Mouse (Mus musculus): Measurements from ENCODE around the gene Phlda3. TPM values are rescaled to one million over a fixed set of nuclear protein-coding genes. Genes with fewer than 3 reads are reported as not detected.

Phlda3 gene
- total RNA-seq, 4 experiments from 2014 or later = 33.0 to 80.7 (median 38.4) TPM

DNA sequence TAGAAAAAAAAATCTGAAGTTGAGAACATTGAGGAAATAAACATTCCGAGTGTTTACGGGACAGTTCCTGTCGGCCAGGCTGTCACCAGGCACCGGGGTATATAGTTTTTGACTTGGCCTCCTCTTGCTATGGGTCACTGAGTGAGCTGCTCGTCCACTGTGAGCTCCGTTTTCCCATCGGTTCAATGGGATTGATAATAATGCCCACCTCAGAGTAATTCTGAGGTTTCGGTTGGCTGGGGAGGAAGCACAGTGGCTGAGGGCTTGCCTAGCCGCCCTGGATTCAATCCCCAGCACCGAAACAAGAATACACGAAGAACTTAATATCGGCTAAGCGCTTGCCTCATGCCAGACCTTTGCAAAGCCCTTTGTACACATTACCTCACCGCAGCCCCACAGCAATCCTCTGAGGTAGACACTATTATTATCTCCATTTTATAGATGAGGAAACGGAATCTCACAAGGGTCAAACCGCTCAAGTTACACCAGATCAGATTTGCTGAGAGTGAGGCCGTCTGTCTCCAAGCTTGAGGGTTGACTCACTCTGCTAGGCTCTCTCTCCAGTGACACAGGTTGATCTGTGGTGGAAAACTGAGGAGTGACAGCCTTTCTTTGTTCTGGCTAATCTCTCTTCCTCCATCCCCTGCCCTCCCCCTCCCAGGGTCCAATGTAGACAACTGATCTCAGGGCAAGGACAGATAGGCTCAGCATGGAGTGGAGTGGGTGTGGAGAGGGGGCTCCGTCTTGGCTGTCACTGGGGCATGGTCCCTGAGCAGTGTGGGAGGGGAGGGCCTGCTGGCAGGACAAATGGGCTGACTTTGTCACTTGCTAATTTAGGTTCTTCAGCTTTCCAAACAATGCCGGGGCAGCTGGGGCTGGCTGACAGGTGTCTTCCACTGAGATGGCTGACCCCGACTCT, 28.6 kb downstream of the Phlda3 start:
- DNase-seq = no peak

DNA sequence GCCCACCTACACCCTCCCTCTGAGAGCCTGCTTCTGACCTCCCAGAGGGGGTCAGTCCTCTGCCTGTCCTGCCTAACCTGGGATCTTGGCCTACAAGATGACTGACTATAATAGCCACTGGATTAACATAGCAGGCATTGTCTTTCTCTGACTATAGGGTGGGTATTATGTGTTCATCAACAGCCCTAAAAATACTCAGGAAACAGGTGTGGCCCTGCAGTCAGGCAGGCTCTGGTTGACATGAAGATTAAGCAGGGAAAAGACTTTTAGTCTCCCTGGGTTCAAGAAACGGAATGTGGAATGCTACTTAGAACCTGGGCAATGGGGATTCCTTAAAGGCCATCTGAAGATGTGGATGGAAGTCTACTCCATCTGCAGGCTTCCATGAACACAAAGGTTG, 32.6 kb downstream of the Phlda3 start:
- no peak for DNase-seq

DNA sequence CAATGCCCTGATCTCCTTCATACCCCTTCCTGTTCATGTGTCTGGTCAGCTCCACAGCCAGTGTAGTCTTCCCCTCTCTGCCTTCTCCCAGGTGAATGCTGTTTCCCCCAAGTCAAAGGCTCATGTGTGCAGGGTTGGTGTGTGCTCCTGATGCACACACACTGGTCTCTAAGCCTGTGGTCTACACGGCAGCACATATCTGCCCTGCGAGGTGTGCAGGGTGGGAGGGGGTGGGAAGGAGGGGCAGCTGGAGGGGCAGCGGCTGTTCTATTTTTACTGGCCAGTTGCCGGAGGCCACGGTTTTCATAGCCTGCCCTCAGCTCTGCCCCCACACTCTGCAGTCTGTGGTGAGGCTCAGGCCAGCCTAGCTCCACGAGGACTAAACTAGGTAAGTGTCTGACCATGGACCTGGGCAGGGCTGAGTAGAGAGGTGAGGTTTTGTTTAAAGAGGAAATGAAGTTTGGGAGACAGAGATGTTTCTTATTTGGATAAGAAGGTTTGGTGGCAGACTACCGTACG, 33.2 kb downstream of the Phlda3 start:
- no peak for DNase-seq

DNA sequence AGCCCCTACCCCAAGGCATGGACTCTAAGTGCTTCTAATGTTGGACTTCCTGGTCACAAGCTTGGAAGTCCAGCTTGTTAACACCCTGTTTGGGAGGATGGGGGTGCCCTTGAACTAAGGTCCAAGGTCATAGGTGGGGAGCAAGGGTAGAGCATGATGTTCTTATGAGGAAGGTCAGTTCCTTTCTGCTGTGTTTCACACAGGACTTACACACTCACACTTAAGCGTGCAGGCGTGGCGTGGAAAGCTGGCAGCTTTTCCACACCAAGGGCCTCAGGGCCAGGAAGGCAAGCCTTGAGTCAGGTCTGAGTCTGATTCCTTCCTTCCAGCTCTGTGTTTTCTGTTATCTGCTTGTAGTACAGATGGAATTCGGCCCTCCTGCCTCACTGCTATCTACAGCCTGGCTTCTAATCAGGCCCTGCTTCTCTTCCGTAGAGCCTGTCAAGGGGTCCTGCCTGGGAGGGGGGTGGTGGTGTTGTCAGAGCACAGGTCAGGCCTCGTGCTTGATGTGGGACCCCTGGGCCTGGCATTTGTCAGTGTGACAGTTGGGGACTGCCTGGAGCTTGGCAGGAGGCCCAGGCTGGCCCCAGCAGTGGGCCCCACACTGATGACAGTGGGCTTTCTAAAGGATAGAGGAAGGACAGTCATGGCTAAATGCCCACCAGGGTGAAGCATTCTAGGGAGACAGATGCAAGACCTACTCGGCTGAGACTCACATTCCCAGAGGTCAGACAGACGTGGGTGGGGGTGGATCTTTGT, 34.5 kb downstream of the Phlda3 start:
- no peak for DNase-seq

DNA sequence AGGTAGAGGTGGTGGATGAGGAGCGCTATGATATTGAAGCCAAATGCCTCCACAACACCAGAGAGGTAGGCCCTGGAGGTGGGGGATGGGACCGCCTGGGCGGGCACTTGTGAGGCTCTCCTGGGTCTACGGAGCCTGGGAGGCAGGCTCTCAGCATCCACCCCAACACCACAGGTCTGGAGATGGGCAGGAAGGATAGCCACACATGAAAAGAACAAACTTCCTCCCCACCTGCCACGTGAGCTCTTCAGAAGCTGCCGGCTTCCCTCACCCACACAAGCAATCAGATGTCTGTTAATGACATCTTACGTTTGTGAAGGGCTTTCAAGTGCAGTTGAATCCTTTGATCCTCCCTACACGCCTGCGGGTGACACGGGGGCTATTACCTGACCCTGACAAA, 41.6 kb downstream of the Phlda3 start:
- DNase-seq = no peak

DNA sequence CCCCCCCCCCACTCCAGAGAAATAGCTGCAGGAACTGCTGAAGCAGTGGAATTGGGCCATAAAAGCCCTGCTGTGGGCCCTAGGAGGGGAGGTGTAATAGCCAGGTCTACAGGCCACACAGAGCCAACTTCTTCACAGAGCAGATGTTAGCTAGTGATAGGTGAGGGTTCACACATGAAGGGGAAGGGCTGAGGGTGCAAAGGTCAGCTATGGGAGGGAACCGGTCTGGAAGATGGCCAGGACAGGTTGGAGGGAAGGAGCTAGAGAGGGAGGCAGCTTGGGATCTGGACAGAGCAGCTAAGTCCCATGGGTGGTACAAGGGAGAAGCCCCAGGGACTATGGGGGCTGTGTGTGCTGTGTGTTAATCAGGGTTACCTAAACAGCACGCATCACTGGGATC, 44.3 kb downstream of the Phlda3 start:
- DNase-seq = no peak

DNA sequence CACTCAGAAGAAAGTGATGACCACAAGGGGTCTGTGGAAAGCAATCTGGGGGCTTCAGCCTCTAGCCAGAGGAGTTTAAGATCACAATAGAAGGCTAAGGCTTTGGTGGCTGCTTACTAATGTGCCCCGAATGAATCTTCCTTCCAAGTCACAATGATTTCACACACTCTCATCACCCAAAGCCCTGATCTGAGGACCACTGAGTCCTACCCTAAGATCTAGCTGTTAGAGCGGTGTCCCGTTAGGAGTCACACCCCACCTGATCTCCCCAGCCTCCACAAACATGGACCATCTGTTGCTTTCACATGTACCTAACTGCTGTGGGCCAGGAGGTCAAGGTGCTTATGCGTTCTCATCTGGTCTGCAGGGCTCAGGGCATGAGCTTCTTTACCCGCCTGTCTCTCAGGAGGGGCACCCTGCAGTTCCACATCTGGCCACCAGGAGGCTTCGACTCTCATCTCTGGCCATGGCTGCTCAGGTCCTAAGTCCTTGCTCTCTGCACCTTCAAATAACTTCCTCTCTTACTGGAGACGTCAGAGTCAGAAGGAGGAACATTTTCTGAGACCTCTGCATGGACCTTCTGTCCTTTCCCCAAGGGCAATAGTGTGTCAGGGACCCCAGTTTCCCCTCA, 45.2 kb downstream of the Phlda3 start:
- peak; percentile 52 for DNase-seq

DNA sequence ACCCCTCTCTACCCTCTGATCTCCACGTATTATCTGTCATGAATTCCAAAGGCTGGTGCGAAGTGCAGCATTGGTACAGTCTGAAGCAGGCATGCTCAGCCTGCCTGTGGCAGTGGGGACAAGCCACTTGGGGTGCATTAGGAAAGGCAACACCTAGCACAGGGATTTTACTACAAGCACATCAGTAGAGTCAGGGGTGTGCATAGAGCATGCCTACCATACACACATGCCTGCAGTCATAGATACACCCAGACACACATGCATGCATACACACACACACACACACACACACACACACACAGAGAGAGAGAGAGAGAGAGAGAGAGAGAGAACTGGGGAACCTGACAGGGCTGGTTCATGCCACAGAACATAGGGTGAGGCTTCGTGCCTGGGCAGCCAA, 46.3 kb downstream of the Phlda3 start:
- no peak for DNase-seq

DNA sequence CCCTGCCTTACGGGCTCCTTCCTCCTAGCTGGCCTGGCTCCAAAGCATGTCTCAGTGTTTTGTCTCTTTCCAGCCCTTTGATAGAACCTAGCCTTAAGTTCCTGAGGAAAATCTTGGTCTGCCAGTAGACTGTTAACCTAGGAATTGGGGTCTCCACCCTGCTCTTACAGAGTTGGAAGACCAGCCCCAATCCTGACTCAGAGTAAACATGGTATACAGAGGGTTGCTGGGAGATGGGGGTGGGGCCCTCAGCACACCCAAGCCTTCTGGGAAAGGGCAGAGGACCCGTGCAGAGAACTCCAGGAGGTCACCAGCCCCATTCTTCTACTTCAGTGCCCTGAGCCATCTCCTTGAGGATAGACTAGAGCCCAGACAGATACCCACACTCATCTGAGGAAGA, 46.7 kb downstream of the Phlda3 start:
- DNase-seq = no peak

DNA sequence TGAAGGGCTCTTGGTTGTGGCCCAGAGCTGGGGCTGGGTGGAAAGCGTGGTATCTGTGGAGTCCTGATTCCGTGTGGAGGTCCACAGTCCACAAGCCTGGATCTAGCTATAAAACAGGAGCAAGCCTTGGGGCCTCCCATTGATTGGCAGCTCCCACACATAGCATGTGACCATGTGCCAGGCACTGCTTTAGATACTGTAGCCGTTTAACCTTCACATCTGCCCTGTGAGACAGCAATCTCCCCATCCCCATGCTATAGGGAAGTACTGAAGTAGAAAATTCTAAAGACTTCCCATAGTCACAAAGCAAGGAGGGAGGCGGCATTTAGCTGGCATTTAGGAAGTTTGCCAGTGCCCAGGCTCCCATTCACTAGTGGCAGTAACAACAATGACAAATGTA, 47.2 kb downstream of the Phlda3 start:
- DNase-seq = no peak

DNA sequence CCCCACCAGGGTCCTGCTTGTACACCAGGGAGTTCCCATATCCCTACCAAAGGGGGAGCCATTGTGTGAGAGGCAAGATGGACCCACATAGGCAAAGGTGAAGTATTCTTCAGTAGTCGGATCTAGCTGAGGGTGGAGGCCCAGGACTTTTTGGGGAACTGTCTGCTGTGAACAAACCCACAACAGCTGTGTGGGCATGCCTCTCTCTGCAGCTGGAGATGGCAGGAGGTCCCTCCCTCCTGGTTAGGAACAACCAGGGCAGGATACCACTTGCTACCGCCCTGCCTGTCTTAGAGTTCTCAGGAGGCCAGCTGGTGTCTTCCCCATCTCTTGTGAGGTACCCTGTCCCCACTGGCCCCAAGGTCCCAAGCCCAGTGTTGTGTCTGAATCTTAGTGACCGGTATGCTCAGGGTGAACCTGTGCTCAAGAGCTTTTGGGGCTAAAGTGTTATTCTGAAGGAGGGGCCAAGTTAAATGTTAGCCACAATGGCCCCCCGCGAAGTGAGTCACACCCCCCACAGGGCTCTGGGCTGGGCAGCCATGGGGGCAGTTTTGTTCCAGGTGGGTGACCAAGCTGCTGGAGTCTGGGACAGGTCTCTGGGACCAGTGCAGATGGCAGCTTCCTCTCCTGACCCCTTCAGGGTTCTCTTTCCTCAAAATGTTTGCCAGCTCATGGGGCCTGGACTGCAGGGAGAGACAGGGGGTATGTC, 47.9 kb downstream of the Phlda3 start:
- DNase-seq = no peak

DNA sequence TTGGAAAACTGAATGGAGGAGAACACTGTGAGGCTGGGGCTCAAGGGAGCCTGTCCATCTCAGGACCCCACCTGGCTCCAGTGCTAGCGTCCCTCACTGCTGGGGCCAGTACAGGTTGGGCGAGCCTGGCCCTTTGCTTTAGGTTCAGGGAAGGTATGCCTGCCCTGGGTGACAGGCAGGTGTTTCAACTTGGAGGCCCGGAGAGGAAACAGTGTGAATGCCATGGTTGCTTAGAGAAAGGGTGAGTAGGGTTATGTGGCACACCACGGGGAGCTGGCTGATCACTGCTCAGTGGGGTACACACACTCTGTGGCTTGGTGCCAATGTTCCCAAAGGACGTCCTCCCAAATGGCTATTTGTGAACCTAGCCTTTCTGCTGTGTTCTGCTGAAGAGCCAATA, 48.6 kb downstream of the Phlda3 start:
- no peak for DNase-seq

DNA sequence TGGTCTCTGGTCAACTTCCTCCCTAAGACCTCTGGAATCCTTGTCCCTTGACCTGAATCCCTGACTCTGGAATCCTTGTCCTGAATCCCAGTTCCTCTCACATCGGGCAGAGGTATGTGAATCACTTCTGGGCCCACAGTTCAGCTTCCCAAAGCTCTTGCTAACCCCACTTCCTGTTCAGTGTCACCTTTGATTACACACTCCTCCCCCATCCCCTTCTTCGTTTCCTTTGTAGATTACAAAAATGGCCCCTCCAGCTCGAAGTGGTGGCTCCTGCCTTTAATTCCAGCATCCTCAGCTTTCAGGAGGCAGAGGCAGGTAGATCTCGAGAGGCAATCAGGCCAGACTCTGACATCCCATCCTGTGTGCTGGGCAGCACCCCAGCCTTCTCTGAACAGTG, 51.7 kb downstream of the Phlda3 start:
- DNase-seq = no peak

DNA sequence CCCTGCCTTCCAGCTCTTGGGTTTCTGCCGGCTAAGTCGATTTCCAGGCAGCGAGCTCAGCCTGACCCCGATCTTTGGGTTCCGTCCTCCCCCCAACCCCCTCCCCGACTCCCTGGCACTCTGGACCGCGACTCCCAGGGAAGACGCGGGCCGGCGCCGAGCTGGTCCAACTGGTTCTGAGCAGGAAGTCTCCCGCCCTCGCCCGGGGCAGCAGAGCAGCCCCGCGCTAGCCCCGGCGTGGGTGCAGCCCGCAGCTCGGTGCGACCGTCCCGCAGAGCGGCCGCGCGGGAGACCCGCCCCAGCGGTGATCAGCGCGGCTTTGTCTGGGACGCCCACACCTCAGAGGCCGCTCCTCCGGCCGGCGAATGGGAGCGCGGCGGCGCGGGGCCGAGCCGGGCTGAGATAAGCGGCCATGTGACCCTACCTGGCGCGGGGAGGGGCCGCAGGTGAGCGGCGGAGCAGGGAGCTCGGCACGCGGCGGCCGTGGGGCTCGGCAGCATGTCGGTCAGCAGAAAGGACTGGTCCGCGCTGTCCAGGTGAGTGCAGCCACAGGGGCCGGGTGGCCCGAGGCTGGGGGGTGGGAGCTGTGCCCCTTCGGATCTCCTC, 52.7 kb downstream of the Phlda3 start, which contains the start of gene Lad1:
Gene Lad1 (plus strand): TSS at position 118 of the 606 bp plus-strand sequence.
- no peak for DNase-seq

Other genes starting within 250 kb of the Phlda3 start
- 10 to 100 TPM; 15.2 to 26.9 (median 22.8) TPM for gene Nav1, start 158.8 kb upstream of the Phlda3 start, total RNA-seq (2022)
- gene Csrp1, start 46.1 kb upstream of the Phlda3 start, total RNA-seq (2022) = 100 to 1,000 TPM in 1 of 4 experiments, 10 to 100 TPM in 3; 92.3 to 122 (median 99.0) TPM
- gene Tnni1, start 13.3 kb downstream of the Phlda3 start, total RNA-seq (2022) = under 1 TPM in 1 of 4 experiments, not detected in 3; 0.35 TPM
- gene Lad1, start 52.5 kb downstream of the Phlda3 start, total RNA-seq (2022) = under 1 TPM; 0.08 to 0.23 (median 0.18) TPM
- 1 to 10 TPM; 2.2 to 5.5 (median 2.6) TPM for gene Tnnt2, start 70.2 kb downstream of the Phlda3 start, total RNA-seq (2022)
- gene Pkp1, start 153.1 kb downstream of the Phlda3 start, total RNA-seq (2022) = under 1 TPM in 2 of 4 experiments, not detected in 2; 0.09 to 0.32 TPM
- gene Igfn1, start 240.2 kb downstream of the Phlda3 start, total RNA-seq (2022) = under 1 TPM in 3 of 4 experiments, not detected in 1; 0.12 to 0.17 (median 0.15) TPM
- 10 to 100 TPM; 37.4 to 55.6 (median 50.2) TPM for gene Tmem9, start 242.0 kb downstream of the Phlda3 start, total RNA-seq (2022)